Mouse (Mus musculus) neural tube, embryonic 13.5 days (tissue): Measurements from ENCODE around the gene Olfr239. TPM values are rescaled to one million over a fixed set of nuclear protein-coding genes. Genes with fewer than 3 reads are reported as not detected.
"Not testable (repeated sequence)": the region's sequence is repeated elsewhere in the genome, so short reads cannot be mapped to it uniquely, and the experiment has no call there.

Experiments used
- ATAC-seq: fragments of 200-750 bp; cut with Nextera tagmentation; 2 replicates; pipeline ENCODE4 v1.8.0; 2017; ENCODE audit warnings: low read depth, mild to moderate bottlenecking, moderate TSS enrichment, moderate library complexity
- H3K27ac ChIP-seq: fragments of 300-500 bp; sonication (generic); replicated peaks from 2 replicates; pipeline ENCODE4 v1.5.1; 2015; ENCODE audit warnings: moderate library complexity, mild to moderate bottlenecking, inconsistent platforms
- H3K27me3 ChIP-seq: fragments of 300-500 bp; sonication (generic); 2 replicates; pipeline ENCODE4 v1.6.1; 2015; ENCODE audit warnings: mild to moderate bottlenecking, inconsistent platforms
- H3K36me3 ChIP-seq: fragments of 300-500 bp; sonication (generic); 2 replicates; pipeline ENCODE4 v1.6.1; 2015; ENCODE audit warnings: mild to moderate bottlenecking, inconsistent platforms
- H3K4me1 ChIP-seq: fragments of 300-500 bp; sonication (generic); replicated peaks from 2 replicates; pipeline ENCODE4 v1.6.1; 2015; ENCODE audit warnings: inconsistent platforms
- H3K4me2 ChIP-seq: fragments of 300-500 bp; sonication (generic); 2 replicates; pipeline ENCODE4 v1.6.1; 2015; ENCODE audit warnings: inconsistent platforms, mild to moderate bottlenecking, moderate library complexity
- H3K4me3 ChIP-seq: fragments of 300-500 bp; sonication (generic); 2 replicates; pipeline ENCODE4 v1.5.1; 2015; ENCODE audit warnings: mild to moderate bottlenecking, inconsistent platforms
- H3K9ac ChIP-seq: fragments of 300-500 bp; sonication (generic); 2 replicates; pipeline ENCODE4 v1.6.1; 2015; ENCODE audit warnings: moderate library complexity, mild to moderate bottlenecking, inconsistent platforms
- H3K9me3 ChIP-seq: fragments of 300-500 bp; sonication (generic); 2 replicates; pipeline ENCODE4 v1.6.1; 2016; ENCODE audit warnings: inconsistent platforms
- WGBS: fragments of 180-500 bp; shearing (Covaris S2); methylation state at CpG from one replicate; pipeline ENCODE4 v1.1.7; 2015; 5-methylcytosine and 5-hydroxymethylcytosine counted together
- polyA plus RNA-seq: library from polyadenylated mRNA; unstranded; fragments of >200 nt; fragmentation: Nextera tagmentation; extraction: Ambion mirVana; gene quantifications from 2 replicates; pipeline ENCODE4 v1.2.1, GENCODE M21; 2015

Gene Olfr239
- polyA plus RNA-seq, result not detected in 2 replicates

- not testable (repeated sequence) for H3K9me3 ChIP-seq, H3K9ac ChIP-seq, H3K36me3 ChIP-seq, H3K27me3 ChIP-seq, H3K27ac ChIP-seq, ATAC-seq, H3K4me1 ChIP-seq, H3K4me2 ChIP-seq, H3K4me3 ChIP-seq
- WGBS, result no CpG with 5 or more reads among the region's 2 CpGs
Measured at GRCm38 (mm10) chr17:33191002-33191401, at the start of gene Olfr239. Olfr239 (plus strand) TSS chr17:33191302.

GRCm38 (mm10) chr17:33168147-33168546 is 23.0 kb upstream of the Olfr239 start, which contains the start of gene Olfr55:
Olfr55 (plus strand) TSS chr17:33168447.
- 77% methylated on average over 1 of the region's 1 CpGs for WGBS
- not testable (repeated sequence) for H3K4me3 ChIP-seq, H3K9ac ChIP-seq, H3K9me3 ChIP-seq, H3K27ac ChIP-seq, H3K36me3 ChIP-seq, H3K27me3 ChIP-seq, H3K4me1 ChIP-seq, ATAC-seq, H3K4me2 ChIP-seq

DNA sequence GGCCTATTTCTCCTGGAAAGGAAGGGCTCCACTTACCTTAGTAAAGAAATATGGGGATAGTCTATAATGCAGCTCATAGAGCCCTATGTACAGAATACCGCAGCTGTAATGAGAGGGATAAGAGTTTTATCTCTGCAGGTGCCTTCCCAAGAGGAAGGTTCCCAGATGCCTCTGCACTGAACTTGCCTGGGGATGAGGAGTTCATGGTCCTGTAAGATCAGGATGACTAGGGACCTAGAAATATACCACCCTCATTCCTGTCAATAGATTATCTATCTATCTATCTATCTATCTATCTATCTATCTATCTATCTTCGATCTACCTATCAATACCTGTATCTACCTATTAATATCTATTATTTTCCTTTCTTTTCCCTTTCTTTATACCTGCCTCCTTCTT is 30.5 kb downstream of the Olfr239 start, which contains the start of gene Olfr1564:
TSS of gene Olfr1564 (minus strand) at position 101 of the 400 bp plus-strand sequence.
- Histone ChIP-seq H3K4me1 (no peaks in the 10 kb centered on the region), H3K27ac (no peak within 1 kb of the TSS)
- ATAC-seq, result no peak

DNA sequence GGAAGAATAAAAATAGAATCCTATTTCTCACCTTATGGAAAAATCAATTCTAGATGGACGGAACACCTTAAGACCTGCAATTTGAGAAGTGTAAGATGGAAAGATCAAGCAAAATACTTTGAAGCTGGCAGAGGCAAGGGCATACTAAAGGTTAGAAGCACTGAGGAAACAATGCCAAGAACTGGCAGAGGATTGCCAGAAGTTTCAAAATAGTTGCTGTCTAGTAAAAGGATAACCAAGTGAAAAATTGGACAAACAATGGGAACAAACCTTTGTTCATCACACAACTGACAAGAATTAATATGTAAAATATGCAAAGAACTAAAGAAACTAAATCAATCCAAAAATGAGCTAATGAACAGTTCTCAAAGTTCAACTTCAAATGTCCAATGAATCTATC is 45.5 kb downstream of the Olfr239 start:
- H3K4me2 ChIP-seq, ATAC-seq, H3K9ac ChIP-seq, H3K27me3 ChIP-seq, H3K4me1 ChIP-seq, H3K4me3 ChIP-seq, H3K27ac ChIP-seq: not testable (repeated sequence)
- peaks cover 32% of the 10 kb centered on the region for H3K36me3 ChIP-seq
- peaks cover 20% of the 10 kb centered on the region for H3K9me3 ChIP-seq
- 92% methylated on average over 1 of the region's 1 CpGs for WGBS

More for the DNA sequence above, 30.5 kb downstream of the Olfr239 start, which contains the start of gene Olfr1564:
- H3K27me3 ChIP-seq, result no peaks in the 10 kb centered on the region
- peaks cover 14% of the 10 kb centered on the region for H3K9me3 ChIP-seq
- no peaks in the 10 kb centered on the region for H3K36me3 ChIP-seq
- no peak within 1 kb of the TSS for H3K4me2 ChIP-seq
- H3K4me3 ChIP-seq, result no peak within 1 kb of the TSS
- 87% methylated on average over 2 of the region's 2 CpGs for WGBS
- no peak within 1 kb of the TSS for H3K9ac ChIP-seq

Other genes with a start within 250 kb of the Olfr239 start
- 7.0 and 8.2 TPM in 2 replicates for gene Cyp4f13, start 243.9 kb upstream of the Olfr239 start, polyA plus RNA-seq
- gene Zfp472, start 225.5 kb upstream of the Olfr239 start, polyA plus RNA-seq, result 8.8 and 10.2 TPM in 2 replicates
- gene Zfp952, start 198.2 kb upstream of the Olfr239 start, polyA plus RNA-seq, result 19.3 and 23.2 TPM in 2 replicates
- gene Zfp763, start 157.9 kb upstream of the Olfr239 start, polyA plus RNA-seq, result 25.9 and 27.4 TPM in 2 replicates
- not detected in 2 replicates for gene 4921501E09Rik, start 123.2 kb upstream of the Olfr239 start, polyA plus RNA-seq
- gene Zfp563, start 102.0 kb upstream of the Olfr239 start, polyA plus RNA-seq, result 17.7 and 23.4 TPM in 2 replicates
- gene Morc2b, start 51.6 kb upstream of the Olfr239 start, polyA plus RNA-seq, result 0.62 and 0.64 TPM in 2 replicates
- 0.06 and 0.11 TPM in 2 replicates for gene Olfr55, start 22.9 kb upstream of the Olfr239 start, polyA plus RNA-seq
- gene Olfr1564, start 30.4 kb downstream of the Olfr239 start, polyA plus RNA-seq, result 0.06 TPM in 1 of 2 replicates, not detected in the other
- gene Zfp955a, start 63.8 kb downstream of the Olfr239 start, polyA plus RNA-seq, result 22.5 and 24.4 TPM in 2 replicates
- 0.03 and 0.07 TPM in 2 replicates for gene Olfr63, start 73.4 kb downstream of the Olfr239 start, polyA plus RNA-seq
- gene Zfp955b, start 98.2 kb downstream of the Olfr239 start, polyA plus RNA-seq, result 18.8 and 22.0 TPM in 2 replicates
- gene Zfp81, start 167.6 kb downstream of the Olfr239 start, polyA plus RNA-seq, result 12.9 and 15.2 TPM in 2 replicates
- gene Zfp101, start 203.3 kb downstream of the Olfr239 start, polyA plus RNA-seq, result 14.3 and 16.3 TPM in 2 replicates
- gene Actl9, start 241.6 kb downstream of the Olfr239 start, polyA plus RNA-seq, result not detected in 2 replicates